Mouse (Mus musculus) myocyte (in vitro differentiated cells): ENCODE measurements around the gene Birc2.

Experiments
- E2F4 ChIP-seq: IDR thresholded peaks from one replicate; pipeline ENCODE4 v1.6.1; 2011; ENCODE audit warnings: mild to moderate bottlenecking, control low read depth, moderate library complexity; ENCODE audit not compliant: insufficient read depth
- POLR2A ChIP-seq: IDR thresholded peaks from one replicate; pipeline ENCODE4 v1.6.1; 2011; ENCODE audit warnings: low read depth, mild to moderate bottlenecking, control low read depth, moderate library complexity; ENCODE audit not compliant: insufficient read length

DNA sequence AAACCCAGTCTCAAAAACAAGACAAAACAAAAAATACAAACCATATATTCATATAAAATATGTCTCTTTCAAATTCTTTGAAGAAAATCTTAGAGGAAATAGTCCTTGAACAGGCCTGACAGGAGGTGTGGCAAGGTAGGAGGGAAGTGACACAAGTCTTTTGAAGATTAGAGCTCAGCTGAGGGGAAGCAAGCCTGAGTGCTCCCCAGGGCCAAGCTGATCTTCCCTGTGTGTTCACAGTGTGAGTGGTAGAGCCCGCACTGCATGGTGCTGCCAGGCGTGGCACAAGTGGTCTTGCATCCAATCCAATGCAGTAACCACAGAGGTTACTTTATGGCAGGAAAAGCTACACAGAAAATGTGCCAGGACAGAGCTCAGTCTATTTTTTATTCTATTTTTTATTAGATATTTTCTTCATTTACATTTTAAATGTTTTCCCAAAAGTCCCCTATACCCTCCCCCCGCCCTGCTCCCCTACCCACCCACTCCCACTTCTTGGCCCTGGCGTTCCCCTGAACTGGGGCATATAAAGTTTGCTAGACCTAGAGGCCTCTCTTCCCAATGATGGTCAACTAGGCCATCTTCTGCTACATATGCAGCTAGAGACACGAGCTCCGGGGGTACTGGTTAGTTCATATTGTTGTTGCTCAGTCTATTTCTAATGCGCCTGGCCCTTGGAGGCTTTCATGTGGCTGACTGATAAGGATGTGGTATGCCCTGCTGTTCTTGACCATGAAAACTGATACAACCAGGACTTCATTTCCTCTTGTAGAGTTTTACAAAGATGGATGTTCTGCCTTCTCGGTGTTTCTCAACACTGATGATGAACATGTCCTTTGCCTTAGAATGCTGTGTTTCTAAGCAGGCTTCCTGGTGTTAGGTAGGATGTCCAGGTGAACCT lies 56.4 kb downstream of the Birc2 start:
- TF ChIP-seq POLR2A (no peak), E2F4 (no peak)
